Mouse (Mus musculus): ENCODE data around the gene Cidec. TPM values are rescaled to one million over a fixed set of nuclear protein-coding genes. Genes with fewer than 3 reads are reported as not detected.

Gene Cidec
- total RNA-seq (2014; fragmentation: Nextera tagmentation) (not detected in 2 replicates), total RNA-seq (2017) (not detected in 2 replicates)

GRCm38 (mm10) chr6:113435664-113436205, at the start of gene Cidec:
TSS of gene Cidec (minus strand) at chr6:113435760.
- ATAC-seq (replicated peaks; ENCODE audit: low FRiP score, low TSS enrichment, poor library complexity, severe bottlenecking), result no peak

- ATAC-seq (replicated peaks; ENCODE audit: low FRiP score, low TSS enrichment, poor library complexity, severe bottlenecking), result peak; percentile 44
Measured at GRCm38 (mm10) chr6:113483729-113484128, 48.2 kb upstream of the Cidec start.

GRCm38 (mm10) chr6:113483100-113483615, 47.6 kb upstream of the Cidec start, which contains the start of gene Creld1:
TSS of gene Creld1 (plus strand) at chr6:113483297.
- ATAC-seq (replicated peaks; ENCODE audit: low FRiP score, low TSS enrichment, poor library complexity, severe bottlenecking), result peak; percentile 91

- peak; percentile 23 for ATAC-seq (replicated peaks; ENCODE audit: low FRiP score, low TSS enrichment, poor library complexity, severe bottlenecking)
Measured at GRCm38 (mm10) chr6:113482477-113483099, 47.0 kb upstream of the Cidec start.

GRCm38 (mm10) chr6:113480555-113481373, 45.2 kb upstream of the Cidec start:
- ATAC-seq (replicated peaks; ENCODE audit: low FRiP score, low TSS enrichment, poor library complexity, severe bottlenecking), result no peak

GRCm38 (mm10) chr6:113478906-113479305, 43.3 kb upstream of the Cidec start:
- no peak for ATAC-seq (replicated peaks; ENCODE audit: low FRiP score, low TSS enrichment, poor library complexity, severe bottlenecking)

- no peak for ATAC-seq (replicated peaks; ENCODE audit: low FRiP score, low TSS enrichment, poor library complexity, severe bottlenecking)
Measured at GRCm38 (mm10) chr6:113477353-113477752, 41.8 kb upstream of the Cidec start.

GRCm38 (mm10) chr6:113473715-113474114, 38.2 kb upstream of the Cidec start:
- ATAC-seq (replicated peaks; ENCODE audit: low FRiP score, low TSS enrichment, poor library complexity, severe bottlenecking), result peak; percentile 58

- no peak for ATAC-seq (replicated peaks; ENCODE audit: low FRiP score, low TSS enrichment, poor library complexity, severe bottlenecking)
Measured at GRCm38 (mm10) chr6:113473246-113473645, 37.7 kb upstream of the Cidec start.

GRCm38 (mm10) chr6:113472061-113472460, 36.5 kb upstream of the Cidec start:
- ATAC-seq (replicated peaks; ENCODE audit: low FRiP score, low TSS enrichment, poor library complexity, severe bottlenecking), result no peak

GRCm38 (mm10) chr6:113471297-113471936, 35.9 kb upstream of the Cidec start, which contains the start of gene Il17rc:
TSS of gene Il17rc (plus strand) at chr6:113471427.
- ATAC-seq (replicated peaks; ENCODE audit: low FRiP score, low TSS enrichment, poor library complexity, severe bottlenecking), result no peak

- peak; percentile 62 for ATAC-seq (replicated peaks; ENCODE audit: low FRiP score, low TSS enrichment, poor library complexity, severe bottlenecking)
Measured at GRCm38 (mm10) chr6:113469432-113469831, 33.9 kb upstream of the Cidec start.

GRCm38 (mm10) chr6:113469021-113469420, 33.5 kb upstream of the Cidec start:
- peak; percentile 85 for ATAC-seq (replicated peaks; ENCODE audit: low FRiP score, low TSS enrichment, poor library complexity, severe bottlenecking)

- no peak for ATAC-seq (replicated peaks; ENCODE audit: low FRiP score, low TSS enrichment, poor library complexity, severe bottlenecking)
Measured at GRCm38 (mm10) chr6:113468512-113468911, 33.0 kb upstream of the Cidec start.

- ATAC-seq (replicated peaks; ENCODE audit: low FRiP score, low TSS enrichment, poor library complexity, severe bottlenecking), result 0 out of 2 replicates have a peak, but pooled peaks have one; percentile 20
Measured at GRCm38 (mm10) chr6:113465602-113466001, 30.0 kb upstream of the Cidec start.

GRCm38 (mm10) chr6:113464040-113464439, 28.5 kb upstream of the Cidec start:
- no peak for ATAC-seq (replicated peaks; ENCODE audit: low FRiP score, low TSS enrichment, poor library complexity, severe bottlenecking)

GRCm38 (mm10) chr6:113458635-113459034, 23.1 kb upstream of the Cidec start:
- no peak for ATAC-seq (replicated peaks; ENCODE audit: low FRiP score, low TSS enrichment, poor library complexity, severe bottlenecking)

- no peak for ATAC-seq (replicated peaks; ENCODE audit: low FRiP score, low TSS enrichment, poor library complexity, severe bottlenecking)
Measured at GRCm38 (mm10) chr6:113457952-113458534, 22.5 kb upstream of the Cidec start, which contains the start of gene Il17re. TSS of gene Il17re (plus strand) at chr6:113458484.

GRCm38 (mm10) chr6:113455007-113455406, 19.4 kb upstream of the Cidec start:
- ATAC-seq (replicated peaks; ENCODE audit: low FRiP score, low TSS enrichment, poor library complexity, severe bottlenecking), result no peak
